Mouse (Mus musculus) ovary, postnatal 14 days (tissue): ENCODE measurements around the gene Mipol1.
"Not testable (repeated sequence)": the region's sequence is repeated elsewhere in the genome, so short reads cannot be mapped to it uniquely, and the experiment has no call there.

Experiments used
- DNase-seq: peaks from one replicate; pipeline ENCODE4 v3.0.0; 2022; ENCODE audit warnings: low spot score

Mipol1 gene

GRCm38 (mm10) chr12:57230192-57230706, at the start of gene Mipol1, which contains the start of gene Prps1l3:
Gene Mipol1, plus strand, starts transcription at chr12:57230427.
Gene Prps1l3, plus strand, starts transcription at chr12:57230412.
- DNase-seq, result peak; percentile 66

- DNase-seq, result no peak
These were observed 45.7 kb upstream of the Mipol1 start for GRCm38 (mm10) chr12:57184401-57185147.

- no peak for DNase-seq
These were observed 44.8 kb upstream of the Mipol1 start for GRCm38 (mm10) chr12:57185475-57185874.

GRCm38 (mm10) chr12:57186126-57186525, 44.1 kb upstream of the Mipol1 start:
- DNase-seq, result no peak

GRCm38 (mm10) chr12:57187032-57187431, 43.2 kb upstream of the Mipol1 start:
- no peak for DNase-seq

- no peak for DNase-seq
These were observed 35.6 kb upstream of the Mipol1 start for GRCm38 (mm10) chr12:57194609-57195008.

- no peak for DNase-seq
These were observed 34.0 kb upstream of the Mipol1 start for GRCm38 (mm10) chr12:57196286-57196607.

- peak; percentile 17 for DNase-seq
These were observed 33.4 kb upstream of the Mipol1 start for GRCm38 (mm10) chr12:57196608-57197362.

GRCm38 (mm10) chr12:57197363-57198026, 32.7 kb upstream of the Mipol1 start, which contains the start of gene Slc25a21:
Gene Slc25a21, minus strand, starts transcription at chr12:57197472.
- DNase-seq, result no peak

GRCm38 (mm10) chr12:57198269-57198668, 32.0 kb upstream of the Mipol1 start:
- DNase-seq, result no peak

- DNase-seq, result no peak
These were observed 30.8 kb upstream of the Mipol1 start for GRCm38 (mm10) chr12:57199427-57199826.

GRCm38 (mm10) chr12:57201901-57202300, 28.3 kb upstream of the Mipol1 start:
- no peak for DNase-seq

GRCm38 (mm10) chr12:57204276-57204851, 25.9 kb upstream of the Mipol1 start:
- DNase-seq, result no peak

- DNase-seq, result no peak
These were observed 18.6 kb upstream of the Mipol1 start for GRCm38 (mm10) chr12:57211353-57212311.

GRCm38 (mm10) chr12:57212463-57212862, 17.8 kb upstream of the Mipol1 start:
- not testable (repeated sequence) for DNase-seq

GRCm38 (mm10) chr12:57226411-57226810, 3.8 kb upstream of the Mipol1 start:
- DNase-seq, result no peak

- no peak for DNase-seq
These were observed 2.5 kb upstream of the Mipol1 start for GRCm38 (mm10) chr12:57227776-57228175.

- DNase-seq, result no peak
These were observed 524 bp upstream of the Mipol1 start for GRCm38 (mm10) chr12:57229703-57230102.

- DNase-seq, result no peak
These were observed 1.1 kb downstream of the Mipol1 start for GRCm38 (mm10) chr12:57231085-57231875.

GRCm38 (mm10) chr12:57233386-57233785, 3.2 kb downstream of the Mipol1 start:
- DNase-seq, result no peak
